Comparison of ENCODE assay signal across 8 mouse cellular contexts in the genomic region with DNA sequence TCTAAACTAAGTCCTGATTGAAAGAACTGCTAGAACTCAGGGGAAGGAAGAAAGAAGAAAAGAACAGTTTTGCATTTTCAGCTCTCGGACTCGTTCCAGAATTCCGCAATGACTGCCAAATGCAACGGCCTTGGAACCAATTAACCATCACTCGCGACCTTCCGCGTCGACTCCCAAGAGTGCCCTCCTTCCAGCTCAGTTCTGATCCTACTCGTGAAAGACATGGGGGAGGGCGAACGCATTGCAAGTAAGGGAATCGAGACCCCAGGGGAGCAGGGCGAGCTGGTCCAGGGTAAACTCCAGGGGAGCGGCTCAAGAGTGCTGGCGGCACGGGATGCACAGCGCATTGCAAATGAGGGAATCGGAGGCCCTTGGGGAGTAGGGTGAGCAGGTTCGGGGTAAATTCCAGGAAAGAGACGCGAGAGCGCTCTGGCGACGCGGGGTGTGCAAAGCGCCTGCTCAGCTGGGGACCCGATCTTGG. TPM values are rescaled to one million over a fixed set of nuclear protein-coding genes. Genes with fewer than 3 reads are reported as not detected.
DNase-seq lines count a peak whose midpoint lies in the region; ATAC-seq and TF ChIP-seq lines count a peak whose summit lies in the region.
"Had no signal": no experiment of that assay in that cellular context is flagged by ENCODE, and none has a peak within 500 bp of the region (broad histone marks: within the 10 kb centered on the region; RNA-seq: fewer than 3 reads in every experiment).

No protein-coding gene starts in this region.

- no peak for TF ChIP-seq POLR2A in ES-Bruce4 (IDR thresholded peaks at IDR 0.05; ENCODE audit: insufficient read depth, low read length)
- TF ChIP-seq POLR2A in olfactory bulb, adult 2 months (IDR thresholded peaks at IDR 0.05; ENCODE audit: insufficient read depth, low read depth, low read length) = no peak

- peak overlapping the region; percentile 62 for H3K4me2 ChIP-seq in embryonic facial prominence, embryonic 13.5 days
- peak overlapping the region; percentile 90 for H3K4me2 ChIP-seq in heart, embryonic 12.5 days
- H3K4me2 ChIP-seq in liver, embryonic 16.5 days (ENCODE audit: low read depth, low read length) = peak overlapping the region; percentile 88

- peak overlapping the region; percentile 72 for H3K4me3 ChIP-seq in ES-Bruce4 (ENCODE audit: low read depth, low read length)
- peak overlapping the region; percentile 80 for H3K4me3 ChIP-seq in embryonic facial prominence, embryonic 13.5 days
- H3K4me3 ChIP-seq in heart, embryonic 12.5 days = peak overlapping the region; percentile 87
- peak overlapping the region; percentile 71 for H3K4me3 ChIP-seq in liver, embryonic 16.5 days (ENCODE audit: low read depth, low read length)
- peak overlapping the region; percentile 88 for H3K4me3 ChIP-seq in olfactory bulb, adult 2 months (ENCODE audit: insufficient read depth, low read depth, low read length)

- H3K36me3 ChIP-seq in ES-Bruce4 (ENCODE audit: control insufficient read depth, insufficient read depth, low read length, poor library complexity, severe bottlenecking) = peaks cover 23% of the 10 kb centered on the region
- peaks cover 30% of the 10 kb centered on the region for H3K36me3 ChIP-seq in embryonic facial prominence, embryonic 13.5 days
- peaks cover 31% of the 10 kb centered on the region for H3K36me3 ChIP-seq in heart, embryonic 12.5 days
- peaks cover 22% of the 10 kb centered on the region for H3K36me3 ChIP-seq in liver, embryonic 16.5 days (ENCODE audit: control insufficient read depth, insufficient read depth)

- H3K4me1 ChIP-seq in ES-Bruce4 (ENCODE audit: control insufficient read depth, insufficient read depth, low read length) = no peaks in the 10 kb centered on the region
- peaks cover 26% of the 10 kb centered on the region for H3K4me1 ChIP-seq in embryonic facial prominence, embryonic 13.5 days
- H3K4me1 ChIP-seq in heart, embryonic 12.5 days (replicated peaks) = peaks cover 11% of the 10 kb centered on the region
- peaks cover 17% of the 10 kb centered on the region for H3K4me1 ChIP-seq in liver, embryonic 16.5 days (ENCODE audit: control insufficient read depth, low read depth, low read length)
- peaks cover 7% of the 10 kb centered on the region; the same call in 1 of the 2 replicates for H3K4me1 ChIP-seq in olfactory bulb, adult 2 months (ENCODE audit: control insufficient read depth, insufficient read depth, low read length)

- H3K27ac ChIP-seq in ES-Bruce4 (ENCODE audit: insufficient read depth, low read length) = peak overlapping the region; percentile 15
- peak overlapping the region; percentile 95 for H3K27ac ChIP-seq in embryonic facial prominence, embryonic 13.5 days
- H3K27ac ChIP-seq in heart, embryonic 12.5 days (ENCODE audit: poor library complexity, severe bottlenecking) = peak overlapping the region; percentile 54; the same call in 1 of the 2 replicates
- no peak overlapping the region for H3K27ac ChIP-seq in liver, embryonic 16.5 days (ENCODE audit: low read length)
- H3K27ac ChIP-seq in olfactory bulb, adult 2 months (ENCODE audit: insufficient read depth, low read depth, low read length) = peak overlapping the region; percentile 84

- H3K27me3 ChIP-seq in ES-Bruce4 (ENCODE audit: control insufficient read depth, insufficient read depth, low read length, poor library complexity, severe bottlenecking) = no peaks in the 10 kb centered on the region
- no peaks in the 10 kb centered on the region for H3K27me3 ChIP-seq in embryonic facial prominence, embryonic 13.5 days
- no peaks in the 10 kb centered on the region for H3K27me3 ChIP-seq in heart, embryonic 12.5 days (replicated peaks)
- H3K27me3 ChIP-seq in liver, embryonic 16.5 days (ENCODE audit: control insufficient read depth, insufficient read depth, low read depth, low read length) = peaks cover 17% of the 10 kb centered on the region

- peak; percentile 68 for ATAC-seq in embryonic facial prominence, embryonic 13.5 days (ENCODE audit: insufficient number of reproducible peaks, insufficient read depth, low FRiP score, low TSS enrichment, low read depth)
- peak; percentile 63 for ATAC-seq in heart, embryonic 12.5 days (ENCODE audit: insufficient number of reproducible peaks, low FRiP score)
- ATAC-seq in liver, embryonic 16.5 days (ENCODE audit: low read depth) = no peak; the same call in 1 of the 2 replicates

- DNase-seq in ZHBTc4 (ENCODE audit: low read depth, low spot score) = peak; percentile 79
- DNase-seq in kidney, postnatal 10 days = peak; percentile 66

- TF ChIP-seq EP300 in ES-Bruce4 (IDR thresholded peaks at IDR 0.05; ENCODE audit: insufficient read depth, low read depth, low read length) = no peak

- under 1% methylated on average over 28 of the region's 28 CpGs for WGBS in embryonic facial prominence, embryonic 13.5 days
- WGBS in heart, embryonic 12.5 days = under 1% methylated on average over 28 of the region's 28 CpGs
- WGBS in liver, embryonic 16.5 days (ENCODE audit: insufficient replicate concordance) = 1% methylated on average over 28 of the region's 28 CpGs
- under 1% methylated on average over 28 of the region's 28 CpGs for WGBS in olfactory bulb, adult 2 months

- TF ChIP-seq CTCF in ES-Bruce4 (IDR thresholded peaks at IDR 0.05; ENCODE audit: low read depth, low read length) = no peak
- TF ChIP-seq CTCF in olfactory bulb, adult 2 months (IDR thresholded peaks at IDR 0.05; ENCODE audit: insufficient read depth, low read depth, low read length) = no peak

- no peaks in the 10 kb centered on the region for H3K9me3 ChIP-seq in ES-Bruce4 (replicated peaks; ENCODE audit: control insufficient read depth, insufficient read depth, low read length, poor library complexity, severe bottlenecking)
- H3K9me3 ChIP-seq in embryonic facial prominence, embryonic 13.5 days = no peaks in the 10 kb centered on the region
- no peaks in the 10 kb centered on the region for H3K9me3 ChIP-seq in heart, embryonic 12.5 days (replicated peaks)
- no peaks in the 10 kb centered on the region for H3K9me3 ChIP-seq in liver, embryonic 16.5 days (replicated peaks; ENCODE audit: control insufficient read depth, low read length)

- H3K9ac ChIP-seq in ES-Bruce4 (ENCODE audit: low read depth, poor library complexity, severe bottlenecking) = peak overlapping the region; percentile 53
- peak overlapping the region; percentile 88 for H3K9ac ChIP-seq in embryonic facial prominence, embryonic 13.5 days
- H3K9ac ChIP-seq in heart, embryonic 12.5 days = peak overlapping the region; percentile 81
- H3K9ac ChIP-seq in liver, embryonic 16.5 days (ENCODE audit: low read depth, low read length) = peak overlapping the region; percentile 60

RNA-seq across cellular contexts. Expression of a gene that starts 0.4 kb away (rescaled TPM):
- 49.1 and 57.4 TPM in 2 replicates for polyA plus RNA-seq in ES-Bruce4 (2011; ENCODE audit: insufficient read depth, insufficient read length, low read depth, missing spikeins)
- polyA plus RNA-seq in embryonic facial prominence, embryonic 13.5 days (2015; fragmentation: Nextera tagmentation; extraction: Ambion mirVana) = 33.7 and 36.7 TPM in 2 replicates
- polyA plus RNA-seq in heart, embryonic 12.5 days (2016; fragmentation: Nextera tagmentation; extraction: Ambion mirVana) = 8.2 and 10.6 TPM in 2 replicates
- polyA plus RNA-seq in liver, embryonic 16.5 days (2015; fragmentation: Nextera tagmentation; extraction: Ambion mirVana) = 1.4 and 1.7 TPM in 2 replicates
- not detected in 2 replicates for polyA plus RNA-seq in olfactory bulb, adult 2 months (2012; ENCODE audit: insufficient read depth, insufficient read length, low replicate concordance, missing spikeins)

RNA-seq across cellular contexts. Expression of a gene that starts 7.5 kb away (rescaled TPM):
- 65.0 and 71.9 TPM in 2 replicates for polyA plus RNA-seq in ES-Bruce4 (2011; ENCODE audit: insufficient read depth, insufficient read length, low read depth, missing spikeins)
- 154 and 157 TPM in 2 replicates for polyA plus RNA-seq in embryonic facial prominence, embryonic 13.5 days (2015; fragmentation: Nextera tagmentation; extraction: Ambion mirVana)
- 81.3 and 83.0 TPM in 2 replicates for polyA plus RNA-seq in heart, embryonic 12.5 days (2016; fragmentation: Nextera tagmentation; extraction: Ambion mirVana)
- 48.0 and 54.8 TPM in 2 replicates for polyA plus RNA-seq in liver, embryonic 16.5 days (2015; fragmentation: Nextera tagmentation; extraction: Ambion mirVana)
- not detected in 2 replicates for polyA plus RNA-seq in olfactory bulb, adult 2 months (2012; ENCODE audit: insufficient read depth, insufficient read length, low replicate concordance, missing spikeins)

RNA-seq across cellular contexts. Expression of a gene that starts 7.5 kb away (rescaled TPM):
- 68.7 and 69.2 TPM in 2 replicates for polyA plus RNA-seq in ES-Bruce4 (2011; ENCODE audit: insufficient read depth, insufficient read length, low read depth, missing spikeins)
- polyA plus RNA-seq in embryonic facial prominence, embryonic 13.5 days (2015; fragmentation: Nextera tagmentation; extraction: Ambion mirVana) = 31.5 and 38.6 TPM in 2 replicates
- 33.4 and 38.7 TPM in 2 replicates for polyA plus RNA-seq in heart, embryonic 12.5 days (2016; fragmentation: Nextera tagmentation; extraction: Ambion mirVana)
- polyA plus RNA-seq in liver, embryonic 16.5 days (2015; fragmentation: Nextera tagmentation; extraction: Ambion mirVana) = 14.4 and 17.3 TPM in 2 replicates
- not detected in 2 replicates for polyA plus RNA-seq in olfactory bulb, adult 2 months (2012; ENCODE audit: insufficient read depth, insufficient read length, low replicate concordance, missing spikeins)

RNA-seq across cellular contexts. Expression of a gene that starts 20.0 kb away (rescaled TPM):
- polyA plus RNA-seq in ES-Bruce4 (2011; ENCODE audit: insufficient read depth, insufficient read length, low read depth, missing spikeins) = not detected in 2 replicates
- polyA plus RNA-seq in embryonic facial prominence, embryonic 13.5 days (2015; fragmentation: Nextera tagmentation; extraction: Ambion mirVana) = 0.39 and 1.5 TPM in 2 replicates
- polyA plus RNA-seq in heart, embryonic 12.5 days (2016; fragmentation: Nextera tagmentation; extraction: Ambion mirVana) = 0.19 and 0.21 TPM in 2 replicates
- polyA plus RNA-seq in liver, embryonic 16.5 days (2015; fragmentation: Nextera tagmentation; extraction: Ambion mirVana) = not detected in 2 replicates
- polyA plus RNA-seq in olfactory bulb, adult 2 months (2012; ENCODE audit: insufficient read depth, insufficient read length, low replicate concordance, missing spikeins) = not detected in 2 replicates

RNA-seq across cellular contexts. Expression of a gene that starts 20.1 kb away (rescaled TPM):
- polyA plus RNA-seq in ES-Bruce4 (2011; ENCODE audit: insufficient read depth, insufficient read length, low read depth, missing spikeins) = not detected in 2 replicates
- polyA plus RNA-seq in embryonic facial prominence, embryonic 13.5 days (2015; fragmentation: Nextera tagmentation; extraction: Ambion mirVana) = not detected in 2 replicates
- not detected in 2 replicates for polyA plus RNA-seq in heart, embryonic 12.5 days (2016; fragmentation: Nextera tagmentation; extraction: Ambion mirVana)
- polyA plus RNA-seq in liver, embryonic 16.5 days (2015; fragmentation: Nextera tagmentation; extraction: Ambion mirVana) = not detected in 2 replicates
- polyA plus RNA-seq in olfactory bulb, adult 2 months (2012; ENCODE audit: insufficient read depth, insufficient read length, low replicate concordance, missing spikeins) = not detected in 2 replicates
- polyA plus RNA-seq: gonadal fat pad, adult 2 months had no signal

Comparison
In these comparisons a context has a peak if more than half of its experiments do, and no peak if none do; other contexts are left out.
1. RNA of a gene that starts 7.5 kb away (polyA plus RNA-seq): 154 to 157 TPM in embryonic facial prominence, embryonic 13.5 days, 81.3 to 83.0 TPM in heart, embryonic 12.5 days, 65.0 to 71.9 TPM in ES-Bruce4 and 48.0 to 54.8 TPM in liver, embryonic 16.5 days; not detected in olfactory bulb, adult 2 months; every median in the first group is over 10 times any median in the second.
2. Peak in every context shown above with its lines, with median percentiles within 50 percentile points of each other: H3K4me3 ChIP-seq, H3K9ac ChIP-seq and H3K4me2 ChIP-seq.